Mouse (Mus musculus): Measurements from ENCODE around the gene Cxcl16. TPM values are rescaled to one million over a fixed set of nuclear protein-coding genes. Genes with fewer than 3 reads are reported as not detected.
"Not testable (repeated sequence)": the region's sequence is repeated elsewhere in the genome, so short reads cannot be mapped to it uniquely, and the experiment has no call there.

Cxcl16 gene
- polyA plus RNA-seq (2012; rRNA removed) = 15.4 and 16.9 TPM in 2 replicates

DNA sequence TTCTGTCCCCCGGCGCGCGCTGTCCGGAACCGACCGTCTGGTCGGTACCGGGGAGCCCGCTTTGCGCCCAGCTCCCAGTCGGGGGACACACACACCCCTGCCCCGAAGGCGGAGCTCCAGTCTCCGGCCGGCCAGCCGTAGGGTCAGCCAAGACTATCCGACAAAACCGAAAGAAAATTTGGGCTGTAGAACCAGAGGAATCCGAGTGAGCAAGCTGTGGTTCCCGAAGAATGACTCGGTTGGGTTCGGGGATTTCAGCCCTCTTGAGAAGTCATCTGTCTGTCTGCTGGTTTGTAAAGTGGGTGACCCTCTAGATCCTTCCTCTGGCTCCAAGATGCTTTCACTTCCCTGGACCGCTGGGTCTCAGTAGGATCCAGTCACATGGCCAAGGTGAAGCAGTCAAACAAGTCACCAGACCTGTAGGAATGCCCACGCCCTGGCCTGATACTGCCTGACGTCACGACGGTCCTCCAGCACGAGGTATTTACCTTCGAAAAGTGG is at the start of gene Cxcl16:
Cxcl16 (minus strand) TSS at position 384 of the 501 bp plus-strand sequence.
- no peak for DNase-seq (ENCODE audit: low read depth)

DNA sequence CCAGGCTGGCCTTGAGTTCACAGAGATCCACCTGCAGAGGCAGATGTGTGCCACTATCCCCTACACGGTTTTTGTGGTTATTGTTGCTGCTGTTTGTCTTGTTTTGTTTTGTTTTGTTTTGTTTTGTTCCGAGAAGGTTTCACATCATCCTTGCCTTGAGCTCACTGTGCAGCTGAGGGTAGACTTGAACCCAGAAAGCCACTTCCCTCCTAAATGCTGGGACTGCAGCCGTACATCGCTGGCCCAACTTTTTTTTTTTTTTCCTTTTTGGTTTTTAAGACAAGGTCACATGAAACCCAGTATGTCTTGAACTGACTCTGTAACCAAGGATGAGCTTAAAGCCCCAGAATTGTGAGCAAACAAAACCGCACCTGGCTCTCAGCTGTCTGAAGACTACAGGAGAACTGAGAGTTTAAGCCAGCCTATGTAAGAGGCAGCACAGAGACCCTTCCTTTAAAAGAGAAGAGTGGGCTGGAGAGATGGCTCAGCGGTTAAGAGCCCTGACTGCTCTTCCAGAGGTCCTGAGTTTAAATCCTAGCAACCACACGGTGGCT is 47.3 kb upstream of the Cxcl16 start:
- DNase-seq (ENCODE audit: low read depth) = no peak

DNA sequence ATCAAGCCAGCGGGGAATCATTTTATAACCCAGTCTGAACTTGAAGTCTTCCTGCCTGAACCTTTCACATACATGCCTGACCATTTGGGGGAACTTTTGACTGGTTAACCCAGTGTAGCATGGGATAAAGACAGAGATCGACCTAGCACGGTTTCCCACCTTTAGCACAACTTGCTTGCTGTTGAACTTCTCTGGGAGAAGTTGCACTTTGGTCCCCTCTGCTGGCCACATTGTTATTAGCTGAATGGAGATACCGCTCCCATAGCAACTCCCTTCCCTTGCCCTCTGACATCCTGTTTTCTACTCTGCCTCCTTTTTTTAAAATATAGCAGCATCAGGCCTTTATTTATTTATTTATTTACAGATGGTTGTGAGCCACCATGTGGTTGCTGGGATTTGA is 46.6 kb upstream of the Cxcl16 start:
- no peak for DNase-seq (ENCODE audit: low read depth)

DNA sequence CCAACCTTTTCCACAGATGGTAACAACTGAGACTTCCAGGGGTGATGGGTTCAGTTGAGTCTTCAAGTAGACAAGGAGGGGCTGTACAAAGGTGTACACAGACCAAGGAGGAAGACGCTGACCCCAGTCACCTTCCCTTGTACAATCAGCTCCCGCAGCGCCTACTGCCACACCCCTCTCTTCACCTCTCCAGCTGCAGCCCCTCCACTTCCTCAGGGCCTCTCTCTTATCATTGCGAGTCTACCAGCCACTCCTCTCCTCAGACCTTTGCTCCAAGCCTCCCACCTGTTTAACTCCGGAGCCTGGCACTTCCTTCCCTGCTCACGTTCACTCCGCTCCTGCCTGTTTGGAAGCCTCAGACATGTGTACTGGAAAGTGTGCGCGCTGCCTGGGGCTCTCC is 45.2 kb upstream of the Cxcl16 start, which contains the start of gene Tm4sf5:
Tm4sf5 (plus strand) TSS at position 275 of the 400 bp plus-strand sequence.
- DNase-seq (ENCODE audit: low read depth) = no peak

DNA sequence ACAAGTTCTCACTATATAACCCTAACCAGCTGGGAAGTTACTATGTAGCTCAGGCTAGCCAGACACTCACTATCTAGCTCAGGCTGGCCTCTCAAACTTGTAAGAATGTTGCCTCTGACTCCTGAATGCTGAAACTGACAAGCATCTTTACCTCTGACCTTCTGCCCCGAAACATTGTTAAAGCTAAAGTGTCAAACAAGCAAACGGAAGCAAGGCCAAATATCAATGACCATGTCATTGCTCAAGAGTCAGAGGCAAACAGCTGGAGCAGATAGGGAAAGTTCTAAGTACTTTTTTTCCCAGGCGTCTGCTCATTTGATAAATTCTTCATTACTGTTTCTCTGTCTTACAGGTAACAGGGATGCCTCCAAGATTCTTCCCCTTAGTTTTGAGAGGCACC is 42.2 kb upstream of the Cxcl16 start:
- no peak for DNase-seq (ENCODE audit: low read depth)

DNA sequence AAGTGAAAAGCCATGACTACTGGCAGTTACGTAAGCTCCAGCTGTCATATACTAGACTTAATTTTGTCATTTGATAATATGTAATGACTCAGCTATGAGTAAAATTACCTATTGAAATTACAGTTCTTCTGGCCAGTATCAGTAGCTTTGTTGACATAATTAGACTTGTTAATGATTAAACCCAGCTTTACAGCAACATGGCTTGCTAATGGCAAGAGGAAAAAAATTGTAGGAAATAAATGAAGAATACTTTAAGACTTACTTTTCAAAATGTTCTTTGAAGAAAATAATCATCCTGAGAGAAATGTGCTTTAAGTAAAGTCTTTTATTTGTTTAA is 40.7 kb upstream of the Cxcl16 start:
- no peak for DNase-seq (ENCODE audit: low read depth)

DNA sequence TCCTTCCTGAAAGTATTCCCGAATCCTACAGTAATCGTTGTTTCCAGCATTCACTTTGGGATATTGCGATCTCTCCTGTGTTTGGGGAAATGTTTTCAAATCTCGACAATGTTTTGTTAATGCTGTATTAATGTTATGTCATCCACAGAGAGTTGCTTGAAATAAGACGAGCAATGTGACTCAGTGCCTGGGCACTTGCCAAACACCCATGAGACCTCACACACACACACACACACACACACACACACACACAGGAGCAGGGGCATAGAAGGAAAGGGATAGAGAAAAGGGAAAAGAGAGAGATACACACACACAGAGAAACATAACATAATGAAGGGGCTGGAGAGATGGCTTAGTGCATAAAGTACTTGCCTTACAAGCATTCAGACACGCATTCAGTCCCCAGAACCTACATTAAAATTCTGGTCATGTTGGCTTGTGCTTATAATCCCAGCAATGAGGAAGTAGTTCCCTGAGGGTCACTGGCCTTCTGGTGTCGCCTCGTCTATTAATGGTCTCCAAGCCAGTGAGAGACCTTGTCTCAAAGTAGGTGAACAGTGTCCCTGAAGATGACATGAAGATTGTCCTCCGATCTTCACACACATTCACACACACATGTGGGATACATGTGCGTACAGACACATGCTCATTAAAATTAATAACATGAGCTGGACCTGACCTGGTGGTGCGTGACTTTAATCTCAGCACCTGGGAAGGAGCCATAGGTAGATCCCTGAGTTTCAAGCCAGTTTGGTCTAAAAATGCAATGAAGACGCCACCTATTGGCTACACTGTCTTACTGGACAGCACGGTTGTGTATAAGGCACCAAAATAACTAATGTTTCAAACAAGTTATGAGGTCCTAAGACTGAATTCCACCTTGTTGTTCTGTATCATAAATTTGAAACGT is 40.0 kb upstream of the Cxcl16 start:
- no peak for DNase-seq (ENCODE audit: low read depth)

DNA sequence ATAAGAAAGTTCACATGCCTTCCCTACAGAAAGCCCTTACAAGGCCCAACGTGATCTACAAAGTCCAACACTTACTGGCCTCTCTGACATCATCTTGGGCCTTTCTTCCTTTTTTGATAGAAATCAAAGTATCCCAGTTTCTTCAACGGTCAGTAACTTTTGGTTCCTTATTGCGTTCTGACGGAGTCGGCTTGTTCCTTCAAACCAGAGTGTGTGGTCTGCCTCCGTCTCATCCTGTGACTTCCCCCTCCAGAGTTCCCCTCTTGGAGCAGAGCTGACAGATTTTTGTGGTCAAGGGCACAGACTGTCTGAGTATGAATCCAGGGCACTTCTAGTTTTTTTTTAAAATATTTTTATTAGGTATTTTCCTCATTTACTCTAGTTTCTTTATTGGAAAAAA is 29.9 kb upstream of the Cxcl16 start:
- no peak for DNase-seq (ENCODE audit: low read depth)

DNA sequence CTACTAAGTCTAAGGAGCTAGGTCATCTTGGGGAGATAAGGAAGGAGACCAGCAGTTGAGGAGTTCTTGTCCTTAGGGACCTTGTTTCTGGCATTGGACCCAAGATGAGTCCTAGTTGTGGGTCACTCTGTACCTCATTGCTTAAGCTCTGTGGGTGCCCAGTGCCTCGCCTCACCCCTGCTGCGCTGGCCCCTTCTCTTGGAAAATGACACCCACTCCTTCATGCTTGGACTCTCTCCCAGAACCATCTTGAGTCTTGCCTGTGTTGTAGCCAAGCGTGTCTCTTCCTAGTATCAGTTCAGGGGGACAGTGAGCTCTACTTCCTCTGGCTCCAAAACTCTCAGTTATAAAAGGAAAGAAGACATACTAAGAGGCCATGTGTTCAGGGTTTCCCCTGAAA is 29.4 kb upstream of the Cxcl16 start:
- DNase-seq (ENCODE audit: low read depth) = no peak

DNA sequence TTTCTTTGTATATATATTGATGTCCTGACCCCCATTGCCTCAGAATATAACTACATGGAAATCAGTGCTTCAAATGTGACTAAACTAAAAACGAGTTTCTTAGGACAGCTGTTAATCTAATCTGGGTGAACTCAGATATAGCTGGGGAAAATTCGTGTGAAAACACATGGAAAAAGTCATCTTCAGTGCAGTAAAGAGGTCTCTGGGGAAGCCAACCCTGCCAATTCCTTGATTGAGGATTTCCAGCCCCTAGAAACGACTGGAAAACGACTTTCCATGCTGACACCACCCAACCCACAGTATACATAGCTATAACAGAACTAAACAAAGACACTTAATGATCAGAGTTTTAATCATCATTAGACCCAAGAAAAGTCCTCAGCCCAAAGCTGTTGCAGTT is 28.0 kb upstream of the Cxcl16 start:
- DNase-seq (ENCODE audit: low read depth) = no peak

DNA sequence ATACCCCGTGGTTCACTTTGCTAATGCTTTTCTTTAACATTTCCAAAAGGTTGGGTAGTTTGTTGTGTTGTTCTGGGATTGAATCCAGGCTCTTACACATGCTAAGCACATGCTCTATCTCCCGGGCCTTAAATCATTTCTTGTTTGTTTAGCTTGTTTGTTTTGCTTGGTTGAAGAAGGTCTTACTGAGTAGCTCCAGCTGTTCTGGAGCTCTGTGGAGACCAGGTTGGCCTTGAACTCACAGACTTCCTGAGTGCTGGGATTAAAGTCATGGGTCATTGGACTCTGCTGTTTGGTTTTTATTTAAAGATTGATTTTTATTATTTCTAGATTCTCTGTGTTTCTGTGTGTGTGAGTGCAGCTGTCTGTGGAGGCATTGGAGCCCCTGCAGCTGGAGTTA is 25.7 kb upstream of the Cxcl16 start:
- DNase-seq (ENCODE audit: low read depth) = no peak

DNA sequence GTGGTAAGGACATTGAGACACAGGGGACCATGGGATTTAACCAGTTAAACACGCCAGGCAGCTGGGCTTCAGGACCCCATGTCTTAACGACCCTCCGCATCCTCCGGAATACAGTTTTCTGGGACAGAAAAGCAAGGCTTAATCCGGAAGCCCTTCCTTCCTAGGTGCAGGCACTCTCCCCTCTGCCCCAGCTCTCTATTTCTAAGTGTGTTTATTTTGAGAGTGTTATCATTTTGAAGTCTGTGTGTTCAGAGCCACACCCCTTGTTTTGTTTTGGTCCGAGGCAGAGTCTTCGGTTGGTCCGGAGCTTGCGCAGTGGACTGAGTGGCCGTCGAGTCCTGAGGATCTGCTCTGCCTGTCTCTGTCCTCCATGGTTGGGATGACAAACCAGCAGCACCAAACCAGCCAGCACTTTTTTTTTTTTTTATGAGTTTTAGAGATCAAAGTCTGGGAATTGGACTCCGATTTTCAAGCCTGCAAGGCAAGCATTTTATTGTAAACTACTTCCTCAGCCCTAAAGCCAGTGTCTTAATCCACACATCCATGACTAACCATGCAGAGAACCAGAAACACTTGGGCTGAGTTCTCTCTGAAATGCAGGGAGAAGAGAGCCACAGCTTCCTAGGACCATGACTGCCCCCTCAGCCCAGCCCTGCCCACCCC is 15.2 kb upstream of the Cxcl16 start:
- no peak for DNase-seq (ENCODE audit: low read depth)

DNA sequence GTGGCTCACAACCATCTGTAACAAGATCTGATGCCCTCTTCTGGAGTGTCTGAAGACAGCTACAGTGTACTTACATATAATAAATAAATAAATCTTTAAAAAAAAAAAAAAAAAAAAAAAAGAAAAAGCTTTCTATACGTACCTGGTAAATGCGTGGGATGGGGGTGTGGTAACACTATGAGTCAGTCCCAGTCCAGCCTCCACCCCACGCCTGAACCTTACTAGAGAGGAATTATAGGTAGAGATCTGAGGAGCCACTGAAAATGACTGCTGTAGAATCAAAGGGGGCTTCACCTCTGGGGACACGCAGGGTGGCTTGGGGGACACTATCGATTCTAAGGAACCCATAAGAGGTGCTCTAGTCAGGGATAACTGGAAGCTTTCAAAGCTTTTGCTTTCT is 13.5 kb upstream of the Cxcl16 start:
- not testable (repeated sequence) for DNase-seq (ENCODE audit: low read depth)

DNA sequence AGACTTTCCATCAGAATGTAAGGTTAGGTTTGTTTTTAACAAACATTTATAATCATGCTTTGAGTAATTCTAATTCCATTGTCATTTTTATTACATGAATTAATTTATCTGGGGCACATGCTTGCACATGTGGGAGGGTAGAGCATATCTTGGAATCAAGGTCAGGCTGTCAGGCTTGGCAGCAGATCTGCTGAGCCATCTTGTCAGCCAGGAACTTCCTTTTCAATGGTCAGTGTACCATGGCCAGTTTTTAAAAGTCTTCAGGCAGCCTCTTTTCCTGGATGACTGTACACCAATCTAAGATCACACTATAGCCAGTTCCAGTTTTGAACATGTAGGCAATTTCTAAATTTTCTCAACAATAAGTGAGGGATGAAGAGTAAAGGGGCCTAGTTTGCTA is 12.9 kb upstream of the Cxcl16 start:
- no peak for DNase-seq (ENCODE audit: low read depth)

DNA sequence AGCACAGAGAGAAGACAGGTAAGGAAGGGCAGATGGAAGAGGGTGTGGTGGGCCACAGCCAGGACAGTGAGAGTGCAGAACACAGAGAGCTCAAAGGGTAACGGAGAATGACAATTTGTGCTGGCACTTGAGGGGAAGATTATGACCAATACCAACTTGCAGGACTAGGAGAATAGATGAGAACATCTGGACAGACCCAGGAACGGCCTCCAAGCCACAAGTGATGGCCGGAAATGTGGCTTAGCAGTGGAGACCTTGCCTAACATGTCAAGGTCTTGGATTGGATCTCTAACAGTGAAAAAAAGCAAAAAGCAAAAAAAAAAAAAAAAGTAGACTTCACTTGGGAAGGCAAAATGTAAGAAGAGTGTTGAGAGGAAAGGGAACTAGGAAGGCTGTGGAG is 10.0 kb upstream of the Cxcl16 start:
- DNase-seq (ENCODE audit: low read depth) = no peak

DNA sequence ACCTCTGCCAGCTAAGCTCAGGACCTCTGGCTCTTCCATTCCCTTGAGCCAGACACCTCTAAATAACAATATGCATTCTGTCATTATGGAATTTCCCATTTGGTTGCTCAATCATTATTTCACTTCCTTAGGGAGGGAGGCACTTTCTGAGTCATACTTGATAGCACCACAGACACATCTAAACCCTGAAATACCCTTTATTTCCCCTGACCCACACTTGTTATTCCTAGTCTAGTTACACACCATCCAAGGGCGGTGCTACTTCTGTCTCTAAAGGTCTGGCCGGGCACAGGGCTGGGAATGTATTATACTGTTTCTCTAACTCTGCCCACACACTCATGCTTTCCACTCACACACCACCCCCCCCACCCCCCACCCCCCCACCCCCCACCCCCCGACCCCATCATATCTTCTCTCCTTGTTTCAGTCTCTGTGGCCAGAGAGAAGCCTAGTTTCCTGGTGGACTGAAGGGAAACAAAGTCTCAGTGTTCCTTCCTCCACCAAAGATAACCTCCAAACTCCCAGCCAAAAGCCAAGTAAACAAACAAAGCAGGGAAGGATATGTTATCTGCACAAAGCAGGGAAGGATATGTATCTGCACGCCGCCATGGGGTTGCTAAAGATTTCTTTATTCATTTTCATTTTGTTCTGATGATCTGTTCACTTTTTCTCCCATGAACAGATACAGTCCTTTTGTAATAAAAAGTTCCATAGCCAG is 8.3 kb upstream of the Cxcl16 start:
- no peak for DNase-seq (ENCODE audit: low read depth)

DNA sequence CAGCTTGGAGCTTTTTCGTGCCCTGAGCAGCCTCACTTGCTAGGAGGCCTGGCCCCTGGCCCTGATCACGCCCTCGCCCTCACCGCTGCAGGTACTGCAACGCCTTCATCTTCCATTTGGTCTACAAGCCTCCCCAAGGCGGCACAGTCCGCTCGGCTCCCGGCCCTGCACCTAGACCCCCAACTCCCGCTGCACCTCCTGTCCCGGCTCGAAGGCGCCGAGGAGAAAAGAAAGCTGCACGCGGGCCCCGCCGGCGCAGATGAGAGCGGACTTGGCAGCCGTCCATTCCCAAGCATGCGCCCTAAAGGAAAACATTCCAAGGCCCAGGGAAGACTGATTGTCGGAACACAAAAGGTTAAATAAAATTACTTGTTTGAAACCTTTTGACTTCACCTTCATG is 6.0 kb upstream of the Cxcl16 start:
- no peak for DNase-seq (ENCODE audit: low read depth)

DNA sequence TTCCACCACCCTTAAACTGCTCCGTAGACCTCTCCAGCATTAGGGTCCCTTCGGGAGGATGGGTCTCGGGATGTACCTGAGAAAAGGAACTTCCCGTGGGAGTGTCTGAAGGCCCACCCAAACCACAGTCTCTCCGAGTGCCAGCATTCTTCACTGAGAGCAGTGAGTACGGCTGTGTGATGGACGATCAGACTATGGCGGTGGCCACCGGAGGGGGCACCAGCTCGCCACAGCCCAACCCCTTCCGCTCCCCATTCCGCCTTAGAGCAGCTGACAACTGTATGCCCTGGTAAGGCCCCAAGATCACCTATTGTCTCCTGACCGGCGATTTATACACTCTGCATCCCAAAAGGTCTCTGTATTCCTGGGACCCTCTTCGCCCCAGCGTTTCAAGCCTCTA is 5.4 kb upstream of the Cxcl16 start:
- no peak for DNase-seq (ENCODE audit: low read depth)

DNA sequence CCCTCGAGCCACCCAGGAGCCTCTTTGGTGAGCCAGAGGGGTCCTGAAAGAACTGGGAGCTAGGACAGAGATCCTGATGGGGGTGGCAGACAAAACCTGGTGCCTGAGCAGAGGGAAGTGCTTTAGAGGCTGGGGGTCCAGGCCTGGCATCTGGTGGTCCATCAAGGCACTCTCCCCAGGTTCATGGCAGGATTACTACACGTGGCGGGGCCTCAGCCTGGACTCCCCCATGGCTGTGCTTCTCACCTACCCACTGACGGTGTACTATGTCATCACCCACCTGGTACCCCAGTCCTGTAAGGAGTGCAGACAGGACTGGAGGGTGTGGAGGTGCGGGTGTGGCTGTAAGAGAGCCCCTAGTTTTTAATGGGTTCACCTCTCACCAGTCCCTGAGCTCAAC is 4.2 kb upstream of the Cxcl16 start:
- no peak for DNase-seq (ENCODE audit: low read depth)

DNA sequence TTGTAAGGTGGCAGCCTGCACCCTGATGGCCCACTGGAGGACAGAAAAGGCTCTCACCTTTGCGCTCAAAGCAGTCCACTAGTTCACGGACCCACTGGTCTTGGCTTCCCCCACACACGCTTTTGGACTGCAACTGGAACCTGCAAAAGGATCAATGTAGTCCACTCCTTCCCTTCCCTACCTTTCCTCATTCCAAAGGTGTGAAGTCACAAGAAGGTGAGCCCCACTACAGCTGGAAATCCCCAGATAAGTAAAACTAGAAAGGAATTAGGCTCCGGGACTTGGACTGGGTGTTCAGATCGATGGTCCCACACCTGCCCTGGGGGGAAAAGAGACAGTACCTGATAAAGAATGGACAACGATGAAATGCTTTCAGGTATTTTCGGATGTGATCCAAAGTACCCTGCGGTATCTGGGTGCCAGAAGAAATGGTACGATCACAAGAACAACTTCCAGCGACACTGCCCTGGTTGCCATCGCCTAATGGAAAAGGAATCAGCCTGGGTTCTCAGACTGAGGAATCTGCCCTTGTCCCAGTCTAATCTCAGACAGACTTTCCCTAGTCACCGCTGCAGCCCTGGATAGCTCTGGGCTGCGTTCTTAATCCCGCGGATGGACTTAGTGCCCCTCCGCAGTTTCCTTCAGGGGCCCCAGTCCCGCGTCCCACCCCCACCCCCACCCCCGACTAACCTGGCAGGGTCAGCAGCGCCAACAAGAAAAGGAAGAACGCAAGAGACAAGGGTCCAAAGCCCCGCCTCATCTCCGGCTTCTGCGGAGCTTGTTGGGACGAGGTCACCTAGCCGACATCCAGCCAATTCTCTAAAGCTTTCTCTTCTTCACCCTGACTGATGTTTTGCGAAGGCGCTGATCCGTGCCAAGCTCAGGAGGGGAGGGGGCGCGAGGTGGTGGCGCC is 840 bp downstream of the Cxcl16 start, which contains the start of gene Zmynd15:
Zmynd15 (plus strand) TSS at position 746 of the 913 bp plus-strand sequence.
- DNase-seq (ENCODE audit: low read depth) = no peak

All from gonadal fat pad, adult 2 months (tissue).